Mouse (Mus musculus) heart, adult 8-10 months (tissue): ENCODE data around the gene Kcna2. TPM values are rescaled to one million over a fixed set of nuclear protein-coding genes. Genes with fewer than 3 reads are reported as not detected.

Experiments
- DNase-seq: peaks from one replicate; pipeline ENCODE4 v3.0.0; 2022; ENCODE audit warnings: low spot score
- total RNA-seq, 4 experiments: library from RNA; stranded (reverse); gene quantifications; 2 replicates each; pipeline ENCODE4 v1.2.4; 2022

Kcna2 gene
- total RNA-seq, 4 experiments from 2014 or later, result 1.2 to 1.7 (median 1.3) TPM

DNA sequence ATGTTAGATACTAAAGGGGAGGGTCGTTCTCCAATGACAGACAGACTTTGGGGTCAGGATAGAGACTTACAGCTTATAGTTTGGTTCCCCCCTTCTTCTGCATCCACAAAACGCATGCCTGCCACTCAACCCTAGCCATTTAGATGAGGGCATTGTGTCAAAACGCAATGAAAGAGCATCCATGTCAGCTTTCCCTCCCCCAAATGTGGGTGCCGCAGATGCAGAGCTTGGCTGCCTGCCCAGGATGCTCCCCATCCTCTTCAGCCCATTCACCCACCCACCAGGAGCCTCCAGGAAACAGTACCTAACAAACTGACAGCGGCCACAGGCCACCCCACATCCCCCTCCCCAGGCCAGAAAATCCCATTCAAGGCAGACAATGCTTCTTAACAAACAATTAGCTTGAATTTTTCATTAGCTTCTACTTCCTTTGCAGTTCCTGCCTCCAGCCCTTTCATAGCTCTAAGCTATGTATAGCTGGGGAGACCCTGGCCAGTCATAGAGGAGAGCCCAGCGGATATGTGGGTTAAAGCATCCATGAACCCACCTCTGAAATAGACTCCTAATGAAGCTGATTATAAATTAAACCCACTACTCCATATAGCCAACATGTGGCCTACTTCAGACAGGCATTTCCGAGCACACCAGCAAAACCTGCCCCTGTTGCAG is 50.1 kb downstream of the Kcna2 start:
- DNase-seq, result no peak

DNA sequence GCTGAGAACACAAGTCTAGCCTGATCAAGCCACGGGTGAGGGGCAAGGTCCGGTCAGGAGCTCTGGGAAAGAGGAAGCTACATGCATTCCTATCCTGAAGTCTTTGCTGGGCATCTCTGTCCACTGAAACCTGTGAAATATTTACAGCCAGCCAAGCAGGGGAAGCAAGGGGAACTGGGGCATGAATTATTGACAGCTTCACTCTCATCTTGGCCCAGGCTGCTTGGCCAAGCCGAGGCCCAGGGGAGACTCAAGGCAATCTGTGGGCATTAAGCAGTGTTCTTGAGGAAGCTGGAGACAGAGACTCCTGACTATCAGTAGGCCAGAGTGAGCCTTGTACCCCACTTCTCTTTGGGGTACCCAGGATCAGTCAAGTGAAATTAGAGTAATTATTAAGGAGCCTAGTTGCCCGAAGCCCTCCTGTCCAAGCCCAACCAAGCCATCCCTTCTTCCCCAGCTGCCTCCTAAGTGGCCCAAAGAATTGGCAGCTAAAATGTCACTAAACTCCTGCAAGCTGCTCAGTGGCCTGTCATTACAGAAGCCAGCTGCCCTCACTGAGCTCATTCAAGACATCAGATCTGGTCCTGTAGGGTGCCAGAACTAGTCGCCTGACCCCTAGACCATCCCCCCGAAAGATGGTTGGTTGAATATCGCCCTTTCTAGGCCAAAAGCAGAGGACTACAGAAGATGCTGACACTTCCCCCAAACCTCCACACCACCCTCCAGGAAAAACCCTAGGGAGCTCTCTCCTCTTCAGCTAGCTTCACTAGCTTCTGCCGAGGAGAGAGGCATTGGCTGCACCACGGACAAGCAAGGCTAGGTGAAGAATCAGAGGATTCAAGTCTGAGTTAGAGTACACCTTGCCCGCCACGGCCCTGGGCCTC is 53.1 kb downstream of the Kcna2 start:
- no peak for DNase-seq

DNA sequence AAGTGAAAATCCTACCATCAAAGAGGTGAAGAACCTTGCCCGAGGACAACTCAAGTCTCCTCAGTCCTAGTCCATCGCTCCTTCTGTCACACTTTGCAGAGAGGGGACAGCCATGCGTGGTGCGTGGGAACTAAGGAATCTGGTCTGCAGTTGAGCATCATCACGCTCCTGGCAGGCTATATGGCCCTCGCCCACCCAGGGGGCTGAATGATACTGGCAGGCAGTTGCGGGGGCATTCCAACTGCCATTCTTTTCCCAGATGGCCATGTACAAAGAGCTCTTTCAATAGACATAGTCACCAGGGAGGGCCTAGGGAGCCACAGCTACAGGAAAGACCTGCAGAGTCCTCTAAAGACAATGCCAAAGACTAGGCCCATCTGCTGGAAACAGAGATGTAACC is 57.9 kb downstream of the Kcna2 start:
- DNase-seq, result no peak

DNA sequence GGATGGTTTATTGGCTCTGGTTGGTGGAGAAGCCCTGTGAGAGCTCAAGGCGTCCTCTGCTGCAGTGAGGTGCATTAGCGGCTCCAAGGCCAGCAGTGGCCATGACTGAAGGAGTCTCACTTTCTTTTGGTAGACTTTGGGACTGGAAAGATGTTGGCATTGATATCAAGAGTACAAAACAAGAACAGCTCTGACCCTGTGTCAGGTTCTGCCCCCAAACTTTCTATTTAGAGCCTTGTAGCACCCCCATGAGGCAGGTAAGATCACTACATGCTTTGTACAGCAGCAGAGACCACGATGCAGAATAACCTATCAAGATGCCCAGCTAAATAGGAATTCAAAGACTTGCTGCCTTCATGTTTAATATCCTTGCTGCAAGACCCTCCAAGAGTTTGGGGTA is 58.5 kb downstream of the Kcna2 start:
- no peak for DNase-seq

DNA sequence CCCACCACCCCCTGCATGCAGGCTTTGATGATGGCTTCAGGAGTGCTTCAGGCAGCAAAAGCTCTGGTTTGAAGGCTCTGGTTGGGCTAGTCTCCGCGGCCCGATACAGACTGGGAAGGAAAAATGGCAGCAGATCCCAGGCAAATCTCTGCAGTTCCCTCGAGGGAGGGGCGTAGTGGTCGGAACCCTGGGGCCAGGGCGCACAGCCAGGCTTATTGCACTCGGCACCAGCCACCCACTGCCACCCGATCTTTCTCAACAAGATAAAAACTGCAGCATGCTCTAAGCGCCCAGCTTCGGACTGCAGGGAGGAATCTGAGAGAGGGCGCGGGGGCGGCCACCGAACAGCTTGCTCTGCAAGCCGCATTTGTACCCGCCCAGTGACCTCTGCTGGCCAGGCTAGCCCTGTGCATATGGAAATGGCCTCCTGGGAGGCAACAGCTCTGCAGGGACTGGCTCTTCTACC is 58.9 kb downstream of the Kcna2 start:
- DNase-seq, result no peak

DNA sequence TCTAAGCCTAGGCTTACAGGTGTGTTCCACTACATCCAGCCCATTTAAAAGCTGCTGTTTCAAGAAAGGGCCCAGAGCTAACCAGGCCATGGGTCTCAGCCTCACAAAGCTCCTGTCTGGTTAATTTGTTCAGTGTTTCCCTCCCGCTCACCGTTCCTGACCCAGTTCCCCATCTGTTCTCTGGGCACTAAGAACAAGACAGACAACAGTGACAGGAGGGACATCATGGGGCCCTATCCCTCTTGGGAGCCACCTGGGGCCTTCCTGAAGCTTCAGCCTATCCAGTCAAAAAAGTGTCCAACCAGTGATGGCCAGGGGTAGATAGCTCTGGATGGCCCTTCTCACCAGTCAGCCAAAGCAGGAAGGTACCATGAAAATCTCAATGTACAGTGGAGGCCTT is 61.8 kb downstream of the Kcna2 start:
- DNase-seq, result no peak

Other genes with a start within 250 kb of the Kcna2 start
- gene Kcna3, start 65.0 kb upstream of the Kcna2 start, total RNA-seq, result under 1 TPM; 0.27 to 0.69 (median 0.34) TPM
- not detected for gene Kcna10, start 81.9 kb downstream of the Kcna2 start, total RNA-seq
- not detected for gene Cym, start 120.6 kb downstream of the Kcna2 start, total RNA-seq
- gene A630076J17Rik, start 129.5 kb downstream of the Kcna2 start, total RNA-seq, result not detected
- not detected for gene Prok1, start 138.6 kb downstream of the Kcna2 start, total RNA-seq
- 10 to 100 TPM; 64.5 to 71.1 (median 67.1) TPM for gene Lamtor5, start 177.7 kb downstream of the Kcna2 start, total RNA-seq
- under 1 TPM; 0.19 to 0.81 (median 0.44) TPM for gene Slc16a4, start 190.1 kb downstream of the Kcna2 start, total RNA-seq
- gene Rbm15, start 232.5 kb downstream of the Kcna2 start, total RNA-seq, result 10 to 100 TPM; 21.6 to 23.9 (median 22.4) TPM